Mouse (Mus musculus): ENCODE data around the gene Sox8. TPM values are rescaled to one million over a fixed set of nuclear protein-coding genes. Genes with fewer than 3 reads are reported as not detected.
A peak's percentile ranks its signal among the peaks of the same experiment; 100 is the strongest.

The Sox8 gene
- polyA plus RNA-seq (2016; fragmentation: Nextera tagmentation; extraction: Ambion mirVana), result 0.52 and 0.65 TPM in 2 replicates

GRCm38 (mm10) chr17:25570648-25571452 lies at the start of gene Sox8:
Gene Sox8 (minus strand): TSS chr17:25570686.
- Histone ChIP-seq H3K9me3 (replicated peaks) (no peaks in the 10 kb centered on the region), H3K27me3 (replicated peaks) (peaks cover 96% of the 10 kb centered on the region), H3K27ac (no peak within 1 kb of the TSS), H3K4me2 (peak within 1 kb of the TSS; percentile 76), H3K4me3 (peak within 1 kb of the TSS; percentile 50), H3K9ac (peak within 1 kb of the TSS; percentile 30), H3K36me3 (no peaks in the 10 kb centered on the region), H3K4me1 (peaks cover 16% of the 10 kb centered on the region)
- 1% methylated on average over 61 of the region's 61 CpGs for WGBS (ENCODE audit: insufficient replicate concordance)
- peak; percentile 64 for ATAC-seq

GRCm38 (mm10) chr17:25618508-25619056 lies 48.1 kb upstream of the Sox8 start:
- WGBS (ENCODE audit: insufficient replicate concordance), result 75% methylated on average over 16 of the region's 16 CpGs
- Histone ChIP-seq H3K4me2 (no peak overlapping the region), H3K27ac (no peak overlapping the region), H3K4me3 (no peak overlapping the region), H3K27me3 (replicated peaks) (no peaks in the 10 kb centered on the region), H3K9me3 (replicated peaks) (no peaks in the 10 kb centered on the region), H3K4me1 (no peaks in the 10 kb centered on the region), H3K36me3 (peaks cover 19% of the 10 kb centered on the region), H3K9ac (no peak overlapping the region)
- ATAC-seq, result no peak

- Histone ChIP-seq H3K4me1 (no peaks in the 10 kb centered on the region), H3K9me3 (replicated peaks) (no peaks in the 10 kb centered on the region), H3K4me3 (no peak overlapping the region), H3K36me3 (peaks cover 27% of the 10 kb centered on the region), H3K9ac (no peak overlapping the region), H3K27me3 (replicated peaks) (no peaks in the 10 kb centered on the region), H3K27ac (no peak overlapping the region), H3K4me2 (no peak overlapping the region)
- WGBS (ENCODE audit: insufficient replicate concordance), result 79% methylated on average over 10 of the region's 10 CpGs
- ATAC-seq, result no peak
Observed at GRCm38 (mm10) chr17:25614723-25615510, 44.4 kb upstream of the Sox8 start.

- H3K9ac ChIP-seq, result no peak overlapping the region
- H3K27ac ChIP-seq, result no peak overlapping the region
- peaks cover 23% of the 10 kb centered on the region for H3K36me3 ChIP-seq
- H3K27me3 ChIP-seq (replicated peaks), result no peaks in the 10 kb centered on the region
- H3K4me3 ChIP-seq, result no peak overlapping the region
- no peaks in the 10 kb centered on the region for H3K4me1 ChIP-seq
- H3K9me3 ChIP-seq (replicated peaks), result no peaks in the 10 kb centered on the region
- WGBS (ENCODE audit: insufficient replicate concordance), result 85% methylated on average over 6 of the region's 6 CpGs
- H3K4me2 ChIP-seq, result no peak overlapping the region
- no peak for ATAC-seq
Observed at GRCm38 (mm10) chr17:25613323-25613722, 42.8 kb upstream of the Sox8 start.

- H3K9me3 ChIP-seq (replicated peaks), result no peaks in the 10 kb centered on the region
- no peak overlapping the region for H3K4me3 ChIP-seq
- H3K27me3 ChIP-seq (replicated peaks), result no peaks in the 10 kb centered on the region
- H3K27ac ChIP-seq, result no peak overlapping the region
- peaks cover 23% of the 10 kb centered on the region for H3K36me3 ChIP-seq
- WGBS (ENCODE audit: insufficient replicate concordance), result 70% methylated on average over 9 of the region's 9 CpGs
- no peak for ATAC-seq
- H3K9ac ChIP-seq, result no peak overlapping the region
- no peaks in the 10 kb centered on the region for H3K4me1 ChIP-seq
- H3K4me2 ChIP-seq, result no peak overlapping the region
Observed at GRCm38 (mm10) chr17:25612537-25612936, 42.1 kb upstream of the Sox8 start.

- Histone ChIP-seq H3K9ac (no peak overlapping the region), H3K4me1 (no peaks in the 10 kb centered on the region), H3K9me3 (replicated peaks) (no peaks in the 10 kb centered on the region), H3K36me3 (peaks cover 23% of the 10 kb centered on the region), H3K27me3 (replicated peaks) (no peaks in the 10 kb centered on the region), H3K4me3 (no peak overlapping the region), H3K4me2 (no peak overlapping the region), H3K27ac (no peak overlapping the region)
- 71% methylated on average over 9 of the region's 9 CpGs for WGBS (ENCODE audit: insufficient replicate concordance)
- no peak for ATAC-seq
Observed at GRCm38 (mm10) chr17:25610151-25610550, 39.7 kb upstream of the Sox8 start.

- H3K9ac ChIP-seq, result no peak overlapping the region
- 0 out of 2 replicates have a peak, but pooled peaks cover 4% of the 10 kb centered on the region for H3K4me1 ChIP-seq
- H3K27me3 ChIP-seq (replicated peaks), result no peaks in the 10 kb centered on the region
- peaks cover 21% of the 10 kb centered on the region for H3K36me3 ChIP-seq
- WGBS (ENCODE audit: insufficient replicate concordance), result 71% methylated on average over 3 of the region's 3 CpGs
- no peak overlapping the region for H3K27ac ChIP-seq
- H3K9me3 ChIP-seq (replicated peaks), result no peaks in the 10 kb centered on the region
- ATAC-seq, result no peak
- no peak overlapping the region for H3K4me2 ChIP-seq
- H3K4me3 ChIP-seq, result no peak overlapping the region
Observed at GRCm38 (mm10) chr17:25609506-25609828, 39.0 kb upstream of the Sox8 start.

GRCm38 (mm10) chr17:25608821-25609505 lies 38.5 kb upstream of the Sox8 start:
- Histone ChIP-seq H3K4me3 (no peak overlapping the region), H3K9ac (no peak overlapping the region), H3K9me3 (replicated peaks) (no peaks in the 10 kb centered on the region), H3K4me2 (no peak overlapping the region), H3K36me3 (peaks cover 18% of the 10 kb centered on the region; the same call in 1 of the 2 replicates), H3K27me3 (replicated peaks) (no peaks in the 10 kb centered on the region), H3K27ac (no peak overlapping the region), H3K4me1 (0 out of 2 replicates have a peak, but pooled peaks cover 4% of the 10 kb centered on the region)
- no peak for ATAC-seq
- WGBS (ENCODE audit: insufficient replicate concordance), result 77% methylated on average over 10 of the region's 10 CpGs

- no peak for ATAC-seq
Observed at GRCm38 (mm10) chr17:25608137-25608785, 37.8 kb upstream of the Sox8 start.

GRCm38 (mm10) chr17:25604234-25604633 lies 33.7 kb upstream of the Sox8 start:
- no peaks in the 10 kb centered on the region for H3K9me3 ChIP-seq (replicated peaks)
- no peak for ATAC-seq
- H3K27me3 ChIP-seq (replicated peaks), result no peaks in the 10 kb centered on the region
- no peak overlapping the region for H3K4me3 ChIP-seq
- 53% methylated on average over 5 of the region's 5 CpGs for whole genome bisulfite sequencing (ENCODE audit: insufficient replicate concordance)
- H3K9ac ChIP-seq, result no peak overlapping the region
- no peak overlapping the region for H3K27ac ChIP-seq
- peaks cover 9% of the 10 kb centered on the region; the same call in 1 of the 2 replicates for H3K4me1 ChIP-seq
- no peaks in the 10 kb centered on the region for H3K36me3 ChIP-seq
- H3K4me2 ChIP-seq, result no peak overlapping the region

More at GRCm38 (mm10) chr17:25608137-25608785, 37.8 kb upstream of the Sox8 start:
- H3K9ac ChIP-seq, result no peak overlapping the region
- H3K27me3 ChIP-seq (replicated peaks), result no peaks in the 10 kb centered on the region
- H3K4me1 ChIP-seq, result peaks cover 5% of the 10 kb centered on the region; the same call in 1 of the 2 replicates
- no peak overlapping the region for H3K27ac ChIP-seq
- H3K4me2 ChIP-seq, result no peak overlapping the region
- no peak overlapping the region for H3K4me3 ChIP-seq
- no peaks in the 10 kb centered on the region for H3K9me3 ChIP-seq (replicated peaks)
- H3K36me3 ChIP-seq, result peaks cover 11% of the 10 kb centered on the region; the same call in 1 of the 2 replicates
- WGBS (ENCODE audit: insufficient replicate concordance), result 82% methylated on average over 11 of the region's 11 CpGs

GRCm38 (mm10) chr17:25602366-25602765 lies 31.9 kb upstream of the Sox8 start:
- ATAC-seq, result 0 out of 2 replicates have a peak, but pooled peaks have one; percentile 11
- Histone ChIP-seq H3K36me3 (no peaks in the 10 kb centered on the region), H3K9ac (no peak overlapping the region), H3K4me1 (peaks cover 9% of the 10 kb centered on the region; the same call in 1 of the 2 replicates), H3K9me3 (replicated peaks) (no peaks in the 10 kb centered on the region), H3K4me2 (no peak overlapping the region), H3K4me3 (no peak overlapping the region), H3K27me3 (replicated peaks) (no peaks in the 10 kb centered on the region), H3K27ac (no peak overlapping the region)
- 55% methylated on average over 8 of the region's 8 CpGs for WGBS (ENCODE audit: insufficient replicate concordance)

Measured in liver, embryonic 12.5 days (tissue).